In the genomic region with DNA sequence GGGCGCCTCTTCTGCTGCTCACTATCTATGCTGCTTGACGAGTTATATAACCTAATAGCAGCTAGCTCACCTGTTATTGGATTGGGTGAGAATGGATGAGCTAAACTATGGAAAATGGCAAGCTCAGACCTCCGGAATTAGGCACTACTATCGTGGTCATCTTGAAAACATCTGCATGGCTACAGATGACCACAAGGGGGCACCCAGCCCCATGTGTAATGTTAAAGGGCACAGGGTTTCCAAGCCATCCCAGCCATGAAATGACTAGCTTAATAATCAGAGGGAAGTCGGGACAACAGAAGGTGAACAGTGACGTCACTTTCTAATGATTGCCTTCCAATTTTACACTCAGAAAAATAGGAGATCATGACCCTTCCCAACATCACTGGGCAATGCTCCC, we compare ENCODE assay signal across 7 mouse cellular contexts. TPM values are rescaled to one million over a fixed set of nuclear protein-coding genes. Genes with fewer than 3 reads are reported as not detected.
DNase-seq lines count a peak whose midpoint lies in the region; ATAC-seq lines count a peak whose summit lies in the region.

No protein-coding gene starts in this region.

- peak; percentile 44 for DNase-seq in neural tube, embryonic 10.5 days (ENCODE audit: extremely low spot score, low spot score)
- DNase-seq in adrenal gland, adult 18-20 months (ENCODE audit: low spot score in 2 of 2): peak; percentile 54 to 57
- DNase-seq in embryo, embryonic 10 days (ENCODE audit: low spot score): peak; percentile 75
- peak; percentile 66 to 69 for DNase-seq in heart, postnatal 36 days
- peak; percentile 48 to 61 for DNase-seq in lung, adult 18-20 months
- peak; percentile 41 for DNase-seq in right cerebral cortex, postnatal 4 days

- H3K9ac ChIP-seq in neural tube, embryonic 15.5 days (replicated peaks): no peak overlapping the region

- intact Hi-C loops in heart, postnatal 36 days (cut with DNase I): loop anchor here (2.0 kb wide), 2 partner anchors 122 to 310 kb away; no protein-coding TSS in a partner anchor

- WGBS in neural tube, embryonic 15.5 days: 59% methylated on average over 6 of the region's 6 CpGs

- ATAC-seq in neural tube, embryonic 15.5 days (ENCODE audit: low FRiP score): no peak

- H3K36me3 ChIP-seq in neural tube, embryonic 15.5 days: no peaks in the 10 kb centered on the region

- no peaks in the 10 kb centered on the region for H3K4me1 ChIP-seq in neural tube, embryonic 15.5 days

- H3K9me3 ChIP-seq in neural tube, embryonic 15.5 days (replicated peaks): no peaks in the 10 kb centered on the region

- no peaks in the 10 kb centered on the region for H3K27me3 ChIP-seq in neural tube, embryonic 15.5 days (replicated peaks)

- no peak overlapping the region for H3K27ac ChIP-seq in neural tube, embryonic 15.5 days (replicated peaks)

- H3K4me2 ChIP-seq in neural tube, embryonic 15.5 days: no peak overlapping the region

- H3K4me3 ChIP-seq in neural tube, embryonic 15.5 days (replicated peaks): no peak overlapping the region

RNA-seq across cellular contexts. Expression of gene Mmd, which starts 57.7 kb away (rescaled TPM):
- 104 and 126 TPM in 2 replicates for polyA plus RNA-seq in neural tube, embryonic 15.5 days (2015; fragmentation: Nextera tagmentation; extraction: Ambion mirVana)
- 100 to 1,000 TPM in 1 of 2 experiments, 10 to 100 TPM in 1; 89.7 to 274 TPM for total RNA-seq in adrenal gland, adult 18-20 months (2021)
- total RNA-seq in heart, postnatal 36 days (2021): 10 to 100 TPM; 21.8 to 38.8 TPM
